In genomic region chr11:84829495-84829894, GRCm38 (mm10) we compare ENCODE assay signal across 8 mouse cellular contexts. TPM values are rescaled to one million over a fixed set of nuclear protein-coding genes. Genes with fewer than 3 reads are reported as not detected.
DNase-seq lines count a peak whose midpoint lies in the region; ATAC-seq and TF ChIP-seq lines count a peak whose summit lies in the region.
"Not testable (repeated sequence)": the region's sequence is repeated elsewhere in the genome, so short reads cannot be mapped to it uniquely, and the experiment has no call there.

No protein-coding gene starts in this region.

- not testable (repeated sequence) for TF ChIP-seq EP300 in stomach, postnatal 0 days (optimal IDR thresholded peaks at IDR 0.05)

- peak overlapping the region; percentile 95 for H3K4me3 ChIP-seq in G1E (ENCODE audit: low read depth, low read length)
- peak overlapping the region; percentile 81 for H3K4me3 ChIP-seq in embryonic facial prominence, embryonic 15.5 days (replicated peaks)
- peak overlapping the region; percentile 95 for H3K4me3 ChIP-seq in heart, embryonic 10.5 days
- H3K4me3 ChIP-seq in hindbrain, embryonic 16.5 days (ENCODE audit: low read length), result peak overlapping the region; percentile 67
- H3K4me3 ChIP-seq in limb, embryonic 10.5 days, result peak overlapping the region; percentile 90
- H3K4me3 ChIP-seq in lung, adult 2 months (replicated peaks; ENCODE audit: extremely low read depth, low read depth, low read length), result peak overlapping the region; percentile 89
- H3K4me3 ChIP-seq in midbrain, embryonic 16.5 days (ENCODE audit: low read depth, low read length), result peak overlapping the region; percentile 60
- H3K4me3 ChIP-seq in stomach, postnatal 0 days (ENCODE audit: low read depth, low read length), result peak overlapping the region; percentile 78

- H3K9me3 ChIP-seq in G1E (replicated peaks); embryonic facial prominence, embryonic 15.5 days (replicated peaks); heart, embryonic 10.5 days; hindbrain, embryonic 16.5 days (ENCODE audit: control insufficient read depth, low read length); limb, embryonic 10.5 days (replicated peaks); midbrain, embryonic 16.5 days (replicated peaks; ENCODE audit: control insufficient read depth, low read length, poor library complexity, severe bottlenecking); stomach, postnatal 0 days (ENCODE audit: control insufficient read depth, low read length): not testable (repeated sequence)

- H3K9ac ChIP-seq in embryonic facial prominence, embryonic 15.5 days, result peak overlapping the region; percentile 70; the same call in 1 of the 2 replicates
- H3K9ac ChIP-seq in hindbrain, embryonic 16.5 days (ENCODE audit: low read depth, low read length); midbrain, embryonic 16.5 days (ENCODE audit: low read depth, low read length): not testable (repeated sequence)
- peak overlapping the region; percentile 76 for H3K9ac ChIP-seq in stomach, postnatal 0 days (ENCODE audit: low read length)

- peak overlapping the region; percentile 86 for H3K4me2 ChIP-seq in embryonic facial prominence, embryonic 15.5 days (replicated peaks)
- peak overlapping the region; percentile 86 for H3K4me2 ChIP-seq in hindbrain, embryonic 16.5 days (ENCODE audit: low read length)
- H3K4me2 ChIP-seq in midbrain, embryonic 16.5 days (ENCODE audit: low read length), result peak overlapping the region; percentile 85
- peak overlapping the region; percentile 95 for H3K4me2 ChIP-seq in stomach, postnatal 0 days (replicated peaks; ENCODE audit: low read depth)

- 72% methylated on average over 11 of the region's 11 CpGs for WGBS in embryonic facial prominence, embryonic 15.5 days
- WGBS in heart, embryonic 10.5 days, result 74% methylated on average over 11 of the region's 11 CpGs
- 81% methylated on average over 11 of the region's 11 CpGs for WGBS in hindbrain, embryonic 16.5 days
- 79% methylated on average over 11 of the region's 11 CpGs for WGBS in limb, embryonic 10.5 days
- 66% methylated on average over 11 of the region's 11 CpGs for WGBS in lung, adult 2 months
- WGBS in midbrain, embryonic 16.5 days, result 75% methylated on average over 11 of the region's 11 CpGs
- 73% methylated on average over 11 of the region's 11 CpGs for WGBS in stomach, postnatal 0 days

- not testable (repeated sequence) for TF ChIP-seq POLR2A in lung, adult 2 months (IDR thresholded peaks at IDR 0.05; ENCODE audit: borderline replicate concordance, extremely low read depth, low read depth, low read length)

- peaks cover 80% of the 10 kb centered on the region for H3K36me3 ChIP-seq in G1E (replicated peaks)
- peaks cover 34% of the 10 kb centered on the region for H3K36me3 ChIP-seq in embryonic facial prominence, embryonic 15.5 days
- peaks cover 44% of the 10 kb centered on the region for H3K36me3 ChIP-seq in heart, embryonic 10.5 days
- H3K36me3 ChIP-seq in hindbrain, embryonic 16.5 days (ENCODE audit: control insufficient read depth, insufficient read depth, low read length), result peaks cover 13% of the 10 kb centered on the region
- peaks cover 45% of the 10 kb centered on the region for H3K36me3 ChIP-seq in limb, embryonic 10.5 days
- peaks cover 11% of the 10 kb centered on the region for H3K36me3 ChIP-seq in midbrain, embryonic 16.5 days (ENCODE audit: control insufficient read depth, insufficient read depth, low read length)
- peaks cover 10% of the 10 kb centered on the region; the same call in 1 of the 2 replicates for H3K36me3 ChIP-seq in stomach, postnatal 0 days (ENCODE audit: control insufficient read depth, insufficient read depth, low read length)

- H3K27ac ChIP-seq in embryonic facial prominence, embryonic 15.5 days (replicated peaks), result peak overlapping the region; percentile 85
- H3K27ac ChIP-seq in heart, embryonic 10.5 days, result peak overlapping the region; percentile 90
- H3K27ac ChIP-seq in hindbrain, embryonic 16.5 days (ENCODE audit: low read depth, low read length), result peak overlapping the region; percentile 74; the same call in 1 of the 2 replicates
- peak overlapping the region; percentile 83 for H3K27ac ChIP-seq in limb, embryonic 10.5 days
- peak overlapping the region; percentile 60; the same call in 1 of the 2 replicates for H3K27ac ChIP-seq in midbrain, embryonic 16.5 days (ENCODE audit: low read length)
- peak overlapping the region; percentile 81 for H3K27ac ChIP-seq in stomach, postnatal 0 days (replicated peaks)

- peaks cover 54% of the 10 kb centered on the region for H3K4me1 ChIP-seq in G1E (ENCODE audit: insufficient read depth, low read depth, low read length)
- H3K4me1 ChIP-seq in embryonic facial prominence, embryonic 15.5 days; hindbrain, embryonic 16.5 days (ENCODE audit: control insufficient read depth, insufficient read depth, low read depth, low read length); lung, adult 2 months (ENCODE audit: control insufficient read depth, insufficient read depth, low read length); midbrain, embryonic 16.5 days (ENCODE audit: control insufficient read depth, insufficient read depth, low read length); stomach, postnatal 0 days (replicated peaks; ENCODE audit: control insufficient read depth, insufficient read depth): not testable (repeated sequence)
- H3K4me1 ChIP-seq in heart, embryonic 10.5 days, result peaks cover 35% of the 10 kb centered on the region
- peaks cover 20% of the 10 kb centered on the region for H3K4me1 ChIP-seq in limb, embryonic 10.5 days

- H3K27me3 ChIP-seq in G1E (ENCODE audit: insufficient read depth, low read length); embryonic facial prominence, embryonic 15.5 days; heart, embryonic 10.5 days (ENCODE audit: insufficient read depth, poor library complexity, severe bottlenecking); hindbrain, embryonic 16.5 days (replicated peaks; ENCODE audit: control insufficient read depth, insufficient read depth, low read length); limb, embryonic 10.5 days (ENCODE audit: low read depth, poor library complexity, severe bottlenecking); midbrain, embryonic 16.5 days (ENCODE audit: control insufficient read depth, insufficient read depth, low read depth, low read length); stomach, postnatal 0 days (ENCODE audit: control insufficient read depth, insufficient read depth, low read length): not testable (repeated sequence)

- DNase-seq in G1E (ENCODE audit: low spot score); heart, embryonic 10.5 days (ENCODE audit: low spot score); limb, embryonic 10.5 days (ENCODE audit: low spot score); lung, adult 2 months; stomach, postnatal 0 days (ENCODE audit: low spot score): not testable (repeated sequence)

- not testable (repeated sequence) for TF ChIP-seq CTCF in G1E (IDR thresholded peaks at IDR 0.05; ENCODE audit: low read depth, low read length); lung, adult 2 months (IDR thresholded peaks at IDR 0.05; ENCODE audit: insufficient read depth, low read length); stomach, postnatal 0 days (IDR thresholded peaks at IDR 0.05; ENCODE audit: low read depth)

- not testable (repeated sequence) for ATAC-seq in G1E (ENCODE audit: extremely low read depth, insufficient number of reproducible peaks, low FRiP score, poor library complexity, severe bottlenecking); embryonic facial prominence, embryonic 15.5 days (ENCODE audit: insufficient number of reproducible peaks, low FRiP score, low TSS enrichment, low read depth); hindbrain, embryonic 16.5 days; midbrain, embryonic 16.5 days; stomach, postnatal 0 days (ENCODE audit: low FRiP score, low TSS enrichment)

RNA-seq across cellular contexts. Expression of gene Dhrs11, which starts 0.7 kb away (rescaled TPM):
- 36.6 and 180 TPM in 2 replicates for total RNA-seq in G1E (2014; fragmentation: Nextera tagmentation)
- 12.1 and 16.7 TPM in 2 replicates for total RNA-seq in G1E (2017)
- polyA plus RNA-seq in G1E (2012), result 7.0 and 7.7 TPM in 2 replicates
- polyA plus RNA-seq in embryonic facial prominence, embryonic 15.5 days (2015; fragmentation: Nextera tagmentation; extraction: Ambion mirVana), result 13.7 and 14.2 TPM in 2 replicates
- polyA plus RNA-seq in heart, embryonic 10.5 days (2016; fragmentation: Nextera tagmentation; extraction: Ambion mirVana), result 29.3 and 34.3 TPM in 2 replicates
- 11.0 and 11.1 TPM in 2 replicates for polyA plus RNA-seq in hindbrain, embryonic 16.5 days (2015; fragmentation: Nextera tagmentation; extraction: Ambion mirVana)
- 12.6 and 14.2 TPM in 2 replicates for polyA plus RNA-seq in limb, embryonic 10.5 days (2016; fragmentation: Nextera tagmentation; extraction: Ambion mirVana)
- polyA plus RNA-seq in lung, adult 2 months (2012; rRNA removed), result 19.5 and 21.3 TPM in 2 replicates
- 8.8 and 9.0 TPM in 2 replicates for polyA plus RNA-seq in midbrain, embryonic 16.5 days (2015; fragmentation: Nextera tagmentation; extraction: Ambion mirVana)
- polyA plus RNA-seq in stomach, postnatal 0 days (2015; fragmentation: Nextera tagmentation; extraction: Ambion mirVana), result 10.7 and 12.3 TPM in 2 replicates

RNA-seq across cellular contexts. Expression of gene Mrm1, which starts 10.2 kb away (rescaled TPM):
- total RNA-seq in G1E (2014; fragmentation: Nextera tagmentation), result 10.0 and 14.1 TPM in 2 replicates
- total RNA-seq in G1E (2017), result 8.0 and 10.7 TPM in 2 replicates
- polyA plus RNA-seq in G1E (2012), result 9.8 and 10.5 TPM in 2 replicates
- polyA plus RNA-seq in embryonic facial prominence, embryonic 15.5 days (2015; fragmentation: Nextera tagmentation; extraction: Ambion mirVana), result 13.1 and 13.2 TPM in 2 replicates
- polyA plus RNA-seq in heart, embryonic 10.5 days (2016; fragmentation: Nextera tagmentation; extraction: Ambion mirVana), result 12.7 and 15.7 TPM in 2 replicates
- polyA plus RNA-seq in hindbrain, embryonic 16.5 days (2015; fragmentation: Nextera tagmentation; extraction: Ambion mirVana), result 18.9 and 26.0 TPM in 2 replicates
- polyA plus RNA-seq in limb, embryonic 10.5 days (2016; fragmentation: Nextera tagmentation; extraction: Ambion mirVana), result 8.3 and 9.4 TPM in 2 replicates
- 7.2 and 8.7 TPM in 2 replicates for polyA plus RNA-seq in lung, adult 2 months (2012; rRNA removed)
- 12.8 and 18.5 TPM in 2 replicates for polyA plus RNA-seq in midbrain, embryonic 16.5 days (2015; fragmentation: Nextera tagmentation; extraction: Ambion mirVana)
- 9.0 and 10.3 TPM in 2 replicates for polyA plus RNA-seq in stomach, postnatal 0 days (2015; fragmentation: Nextera tagmentation; extraction: Ambion mirVana)

RNA-seq across cellular contexts. Expression of gene Ggnbp2, which starts 41.1 kb away (rescaled TPM):
- total RNA-seq in G1E (2014; fragmentation: Nextera tagmentation) (170 and 191 TPM in 2 replicates), G1E (2017) (127 and 156 TPM in 2 replicates)
- polyA plus RNA-seq in G1E (2012), result 126 and 142 TPM in 2 replicates
- polyA plus RNA-seq in embryonic facial prominence, embryonic 15.5 days (2015; fragmentation: Nextera tagmentation; extraction: Ambion mirVana), result 68.6 and 72.0 TPM in 2 replicates
- polyA plus RNA-seq in heart, embryonic 10.5 days (2016; fragmentation: Nextera tagmentation; extraction: Ambion mirVana), result 50.5 and 61.9 TPM in 2 replicates
- 66.8 and 72.5 TPM in 2 replicates for polyA plus RNA-seq in hindbrain, embryonic 16.5 days (2015; fragmentation: Nextera tagmentation; extraction: Ambion mirVana)
- polyA plus RNA-seq in limb, embryonic 10.5 days (2016; fragmentation: Nextera tagmentation; extraction: Ambion mirVana), result 53.6 and 61.5 TPM in 2 replicates
- 28.1 and 42.2 TPM in 2 replicates for polyA plus RNA-seq in lung, adult 2 months (2012; rRNA removed)
- 68.4 and 71.8 TPM in 2 replicates for polyA plus RNA-seq in midbrain, embryonic 16.5 days (2015; fragmentation: Nextera tagmentation; extraction: Ambion mirVana)
- 40.6 and 44.5 TPM in 2 replicates for polyA plus RNA-seq in stomach, postnatal 0 days (2015; fragmentation: Nextera tagmentation; extraction: Ambion mirVana)

RNA-seq across cellular contexts. Expression of gene Myo19, which starts 50.5 kb away (rescaled TPM):
- total RNA-seq in G1E (2014; fragmentation: Nextera tagmentation) (8.5 and 8.9 TPM in 2 replicates), G1E (2017) (5.2 and 6.0 TPM in 2 replicates)
- polyA plus RNA-seq in G1E (2012), result 15.5 and 22.6 TPM in 2 replicates
- polyA plus RNA-seq in embryonic facial prominence, embryonic 15.5 days (2015; fragmentation: Nextera tagmentation; extraction: Ambion mirVana), result 11.5 and 14.2 TPM in 2 replicates
- 10.1 and 10.6 TPM in 2 replicates for polyA plus RNA-seq in heart, embryonic 10.5 days (2016; fragmentation: Nextera tagmentation; extraction: Ambion mirVana)
- 6.3 and 7.0 TPM in 2 replicates for polyA plus RNA-seq in hindbrain, embryonic 16.5 days (2015; fragmentation: Nextera tagmentation; extraction: Ambion mirVana)
- 16.4 and 16.9 TPM in 2 replicates for polyA plus RNA-seq in limb, embryonic 10.5 days (2016; fragmentation: Nextera tagmentation; extraction: Ambion mirVana)
- 6.9 and 8.0 TPM in 2 replicates for polyA plus RNA-seq in lung, adult 2 months (2012; rRNA removed)
- polyA plus RNA-seq in midbrain, embryonic 16.5 days (2015; fragmentation: Nextera tagmentation; extraction: Ambion mirVana), result 5.3 and 5.8 TPM in 2 replicates
- polyA plus RNA-seq in stomach, postnatal 0 days (2015; fragmentation: Nextera tagmentation; extraction: Ambion mirVana), result 5.7 and 7.3 TPM in 2 replicates

RNA-seq across cellular contexts. Expression of gene Pigw, which starts 50.6 kb away (rescaled TPM):
- total RNA-seq in G1E (2014; fragmentation: Nextera tagmentation) (13.7 and 19.3 TPM in 2 replicates), G1E (2017) (8.4 and 11.4 TPM in 2 replicates)
- 2.2 and 3.4 TPM in 2 replicates for polyA plus RNA-seq in G1E (2012)
- polyA plus RNA-seq in embryonic facial prominence, embryonic 15.5 days (2015; fragmentation: Nextera tagmentation; extraction: Ambion mirVana), result 1.9 and 2.4 TPM in 2 replicates
- 2.7 and 2.8 TPM in 2 replicates for polyA plus RNA-seq in heart, embryonic 10.5 days (2016; fragmentation: Nextera tagmentation; extraction: Ambion mirVana)
- 2.2 and 2.5 TPM in 2 replicates for polyA plus RNA-seq in hindbrain, embryonic 16.5 days (2015; fragmentation: Nextera tagmentation; extraction: Ambion mirVana)
- polyA plus RNA-seq in limb, embryonic 10.5 days (2016; fragmentation: Nextera tagmentation; extraction: Ambion mirVana), result 2.1 and 3.1 TPM in 2 replicates
- polyA plus RNA-seq in lung, adult 2 months (2012; rRNA removed), result 1.1 and 2.3 TPM in 2 replicates
- 2.4 and 3.4 TPM in 2 replicates for polyA plus RNA-seq in midbrain, embryonic 16.5 days (2015; fragmentation: Nextera tagmentation; extraction: Ambion mirVana)
- 1.8 and 2.4 TPM in 2 replicates for polyA plus RNA-seq in stomach, postnatal 0 days (2015; fragmentation: Nextera tagmentation; extraction: Ambion mirVana)
